Mouse (Mus musculus) mouse trophoblast stem cell (cell line): ENCODE data around the gene Ankrd36.
"Not testable (repeated sequence)": the region's sequence is repeated elsewhere in the genome, so short reads cannot be mapped to it uniquely, and the experiment has no call there.

Source experiments
- in situ Hi-C, 2 experiments: fragments of 300-500 bp; cut with MseI, MboI; formaldehyde crosslinking; loops; 2 replicates in 1 of 2; 3 replicates in 1 of 2; pipeline ENCODE4 v1.15.1; 2025

The Ankrd36 gene

DNA sequence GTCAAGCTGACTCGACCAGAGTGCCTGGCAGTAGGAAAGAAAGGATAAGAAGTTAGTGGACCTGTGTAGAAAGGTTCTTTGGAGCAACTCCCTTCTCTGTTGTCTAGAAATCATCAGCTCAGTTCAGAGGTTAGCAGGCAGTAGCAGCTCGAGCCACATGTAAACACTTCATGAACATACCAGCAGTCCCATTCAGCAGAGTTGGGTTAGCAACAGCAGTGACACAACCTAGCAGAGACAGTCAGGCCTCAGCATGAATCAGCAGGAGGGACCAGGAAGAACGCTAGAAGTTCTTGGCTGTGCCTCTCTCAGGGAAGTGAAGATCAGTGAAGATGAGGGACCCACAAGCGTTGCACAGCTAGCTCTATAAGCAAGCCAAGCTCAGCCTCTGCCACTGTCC lies 24.0 kb upstream of the Ankrd36 start:
- in situ Hi-C loops, result no loop called here

DNA sequence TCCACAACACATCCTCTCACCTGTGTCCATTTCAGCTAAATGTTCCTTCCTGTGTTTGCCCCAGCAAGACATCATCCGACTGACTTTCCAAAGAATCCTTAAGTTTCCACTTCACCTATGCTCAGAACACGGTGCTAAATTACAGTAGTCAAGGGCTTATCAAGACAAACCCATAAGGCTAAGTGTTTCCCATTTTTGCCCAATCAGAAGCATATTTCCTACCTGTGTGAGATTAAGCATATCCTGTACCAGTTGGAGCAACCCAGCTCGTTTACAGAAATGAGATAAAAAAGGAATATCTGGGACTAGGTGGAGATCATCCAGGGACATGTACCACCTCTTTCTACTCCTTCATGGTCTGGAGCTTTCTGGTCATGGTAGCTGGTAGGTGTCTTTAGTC lies 22.8 kb upstream of the Ankrd36 start:
- in situ Hi-C loops, result no loop called here

DNA sequence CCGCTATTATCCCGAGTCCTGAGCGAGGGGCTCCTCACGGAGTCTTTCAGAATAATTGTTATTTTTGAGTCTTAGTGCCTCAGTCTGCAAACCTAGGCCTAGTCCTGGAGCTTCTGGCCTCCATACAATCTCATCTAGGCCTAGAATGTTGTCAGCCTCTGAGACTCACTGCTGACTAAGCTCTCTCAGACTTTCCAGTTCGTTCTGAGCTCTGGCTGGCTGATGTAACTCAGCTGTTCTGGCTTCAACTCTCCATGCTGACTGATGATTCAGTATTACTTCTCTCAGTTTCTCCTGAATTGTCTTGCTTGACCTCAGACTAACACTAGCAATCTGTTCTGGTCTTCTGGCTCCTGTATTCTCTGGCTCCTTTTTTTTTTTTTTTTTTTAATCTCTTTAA lies 18.1 kb upstream of the Ankrd36 start:
- in situ Hi-C loops, result no loop called here

DNA sequence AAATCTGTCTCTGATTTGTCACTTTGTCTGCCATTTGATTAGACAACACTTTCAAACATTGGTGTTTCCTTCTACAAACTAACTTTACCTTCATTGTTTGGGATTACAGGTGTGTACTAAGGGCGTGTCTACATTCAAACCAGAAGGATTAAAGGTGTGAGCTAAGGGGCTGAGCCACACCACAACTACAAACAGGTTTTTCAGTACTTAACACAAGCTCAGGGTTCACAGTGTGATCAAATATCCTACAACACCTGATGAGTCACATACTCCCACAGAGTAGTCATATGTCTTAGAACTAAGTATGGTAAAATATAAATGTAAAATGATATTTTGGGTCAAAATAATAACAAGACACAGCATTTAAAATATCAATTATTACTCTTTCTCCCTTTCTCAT lies 17.6 kb upstream of the Ankrd36 start:
- in situ Hi-C loops, result no loop called here

DNA sequence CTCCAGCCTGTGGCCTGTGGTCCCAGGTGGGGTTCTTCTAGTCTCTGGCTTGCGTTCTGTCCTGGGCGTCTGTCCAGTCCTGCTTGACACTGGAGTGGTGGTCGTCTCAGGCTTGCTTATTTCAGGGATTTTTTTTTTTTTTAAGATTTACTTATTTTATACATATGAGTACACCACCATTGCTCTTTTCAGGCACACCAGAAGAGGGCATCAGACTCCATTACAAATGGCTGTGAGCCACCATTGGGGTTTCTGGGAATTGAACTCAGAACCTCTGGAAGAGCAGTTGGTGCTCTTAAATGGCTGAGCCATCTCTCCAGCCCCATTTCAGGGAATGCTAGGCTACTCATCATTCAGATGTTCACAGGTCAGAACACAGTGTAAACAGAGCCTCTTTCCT lies 9.2 kb upstream of the Ankrd36 start:
- in situ Hi-C loops, result no loop called here

DNA sequence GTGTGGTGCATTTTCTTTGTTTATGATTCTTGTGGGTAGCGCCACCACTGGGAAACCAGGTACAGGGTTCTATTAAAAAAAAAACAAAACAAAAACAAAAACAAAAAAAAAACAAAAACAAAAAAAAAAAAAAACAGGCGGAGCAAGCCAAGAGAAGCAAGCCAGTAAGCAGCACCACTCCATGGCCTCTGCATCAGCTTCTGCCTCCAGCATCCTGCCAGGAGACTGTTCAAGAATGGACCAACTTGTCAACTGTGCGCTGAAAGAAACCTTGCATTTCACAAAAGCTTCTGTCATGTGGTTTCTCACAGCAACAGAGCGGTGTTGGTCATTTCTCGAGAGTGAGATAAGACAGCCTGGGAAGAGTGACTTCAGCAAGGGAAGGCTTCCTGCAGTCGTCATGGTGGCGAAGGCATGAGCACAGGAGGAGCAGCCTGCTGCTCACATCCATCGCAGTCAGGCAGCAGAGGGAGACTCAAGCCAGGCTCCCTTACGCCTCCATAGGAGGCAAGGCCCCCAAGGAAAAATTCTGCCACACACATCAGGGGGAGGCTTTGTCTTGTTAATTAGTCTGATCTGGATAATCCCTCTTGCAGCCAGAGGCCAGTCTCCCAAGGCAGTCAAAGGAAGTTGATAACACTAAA lies 6.7 kb upstream of the Ankrd36 start:
- in situ Hi-C loops, result no loop called here

DNA sequence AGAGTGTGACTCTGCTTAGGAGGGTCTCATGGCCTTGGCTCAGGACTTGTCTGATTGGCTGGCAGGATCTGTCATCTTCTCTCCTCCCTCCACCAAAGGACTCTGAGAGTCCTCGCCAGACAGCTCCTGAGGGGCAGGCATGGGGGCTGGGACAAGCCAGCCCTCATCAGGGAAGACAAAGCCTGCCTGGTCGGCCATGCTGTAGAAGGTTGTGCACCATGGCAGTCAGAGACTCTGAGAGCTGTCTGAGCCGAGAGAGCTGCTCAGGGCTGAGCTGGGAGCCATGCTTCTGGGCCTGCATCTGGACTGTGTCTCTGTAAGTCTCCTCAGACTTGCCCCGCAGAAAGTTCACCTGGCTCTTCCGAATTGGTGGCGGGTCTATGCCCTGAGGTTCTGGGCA lies 5.6 kb upstream of the Ankrd36 start:
- in situ Hi-C loops, result no loop called here

DNA sequence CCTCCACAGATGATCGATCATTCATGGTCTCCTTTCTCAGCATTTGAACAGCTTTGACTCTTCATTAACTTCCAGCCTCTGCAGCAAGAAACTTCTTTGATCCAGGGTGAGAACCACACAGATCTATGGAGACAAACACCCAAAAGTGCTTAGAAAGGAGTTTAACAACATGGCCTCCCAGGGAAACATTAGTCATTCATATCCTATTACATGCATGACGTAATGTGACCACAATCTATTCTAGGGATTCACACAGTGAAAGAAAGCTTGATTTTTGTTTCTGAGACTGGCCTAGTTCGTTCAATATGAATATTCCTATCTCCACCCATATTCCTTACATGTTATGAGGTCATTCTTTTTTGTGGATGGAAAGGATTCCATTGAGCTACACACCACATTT lies 3.9 kb upstream of the Ankrd36 start:
- in situ Hi-C loops, result no loop called here

DNA sequence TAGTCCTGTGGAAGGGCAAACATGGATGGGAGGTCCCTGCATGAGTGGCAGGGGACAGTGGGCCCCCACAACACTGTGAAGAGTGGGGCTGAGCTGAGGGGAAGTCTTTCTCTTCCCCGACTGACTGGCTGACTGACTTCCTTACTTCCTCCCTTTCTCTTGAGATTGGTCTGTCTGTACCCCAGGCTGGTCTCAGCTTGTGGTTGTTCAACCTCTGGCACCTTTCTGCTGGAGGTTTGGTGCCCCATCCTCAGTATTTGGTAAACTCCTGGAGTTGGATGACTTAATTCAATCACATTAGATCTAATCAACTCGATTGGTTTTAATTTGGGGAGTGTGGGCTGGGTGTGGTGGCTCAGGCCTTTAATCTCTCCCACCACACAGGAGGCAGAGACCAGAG lies 3.0 kb upstream of the Ankrd36 start:
- in situ Hi-C loops, result no loop called here

DNA sequence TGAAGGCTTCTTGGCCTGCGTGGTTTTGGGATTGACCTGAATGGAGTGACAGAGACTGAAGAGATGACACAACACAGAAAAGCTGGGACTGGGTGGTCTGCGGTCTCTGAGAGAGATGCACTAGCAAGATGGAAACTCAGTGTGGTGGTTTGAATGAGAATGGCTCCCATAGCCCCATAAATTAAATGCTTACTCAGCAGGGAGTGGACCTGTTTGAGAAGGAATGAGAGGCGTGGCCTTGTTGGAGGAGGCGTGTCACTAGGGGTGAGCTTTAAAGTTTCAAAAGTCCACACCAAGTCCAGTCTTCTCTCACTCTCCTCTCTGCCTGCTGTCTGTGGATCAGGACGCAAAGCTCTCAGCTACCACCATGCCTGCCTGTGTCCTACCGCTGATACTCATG lies 1.8 kb upstream of the Ankrd36 start:
- in situ Hi-C loops, result no loop called here

DNA sequence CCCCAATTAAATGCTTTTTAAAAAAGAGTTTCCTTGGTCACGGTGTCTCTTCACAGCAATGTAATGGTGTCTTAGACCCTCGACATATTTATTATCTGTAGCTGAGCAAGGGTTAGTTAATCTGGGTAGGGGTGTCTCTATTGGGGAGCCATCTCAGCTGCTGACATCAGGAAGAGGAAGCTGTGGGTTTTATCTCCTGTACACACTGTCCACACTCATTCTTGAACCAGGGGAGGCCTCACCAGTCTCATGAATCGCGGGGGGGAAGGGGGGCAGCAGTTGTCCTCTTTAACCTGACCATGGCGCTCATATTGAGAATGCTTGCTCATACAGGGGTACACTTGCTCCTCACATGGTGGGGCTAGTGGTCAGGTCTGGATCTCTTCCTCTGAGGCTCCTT lies 1.4 kb upstream of the Ankrd36 start:
- in situ Hi-C loops, result no loop called here

DNA sequence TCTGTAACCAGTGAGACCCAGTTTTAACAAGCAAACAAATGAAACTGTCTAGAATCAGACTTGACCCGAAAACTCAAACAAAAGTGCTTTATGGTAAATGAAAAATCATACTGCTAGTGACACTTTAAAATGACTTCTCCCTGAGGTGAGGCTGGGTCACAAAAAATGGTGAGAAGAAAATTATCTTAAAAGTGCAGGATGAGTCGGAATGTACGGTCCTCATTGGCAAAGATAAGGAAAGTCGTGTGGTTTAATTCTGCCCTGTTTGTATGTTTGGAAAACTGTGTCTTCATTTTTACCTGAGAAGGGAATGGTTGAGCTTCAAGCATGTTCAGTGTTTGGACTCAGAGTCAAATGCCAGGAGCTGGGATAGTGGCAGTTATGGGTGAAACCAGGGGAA lies 2.4 kb downstream of the Ankrd36 start:
- in situ Hi-C loops, result no loop called here

DNA sequence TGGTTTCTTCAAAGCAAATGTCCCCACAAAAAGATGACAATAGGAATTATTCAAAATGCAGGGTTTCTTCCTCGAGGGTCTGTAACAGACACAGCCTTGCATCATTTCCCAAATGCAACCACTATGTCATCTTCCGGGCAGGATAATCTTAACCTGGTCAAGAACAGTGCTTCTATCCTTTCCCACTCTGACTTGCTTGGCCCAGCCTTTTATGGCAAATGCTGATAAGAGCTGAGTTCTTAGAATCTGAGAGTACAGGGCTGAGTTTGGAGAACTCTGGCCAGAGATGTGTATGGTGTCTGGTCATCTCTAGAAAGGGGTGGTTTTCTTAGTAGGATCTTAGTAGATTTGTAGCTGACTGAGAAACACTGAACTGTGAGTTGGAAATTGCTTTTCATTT lies 4.3 kb downstream of the Ankrd36 start:
- in situ Hi-C loops, result no loop called here

DNA sequence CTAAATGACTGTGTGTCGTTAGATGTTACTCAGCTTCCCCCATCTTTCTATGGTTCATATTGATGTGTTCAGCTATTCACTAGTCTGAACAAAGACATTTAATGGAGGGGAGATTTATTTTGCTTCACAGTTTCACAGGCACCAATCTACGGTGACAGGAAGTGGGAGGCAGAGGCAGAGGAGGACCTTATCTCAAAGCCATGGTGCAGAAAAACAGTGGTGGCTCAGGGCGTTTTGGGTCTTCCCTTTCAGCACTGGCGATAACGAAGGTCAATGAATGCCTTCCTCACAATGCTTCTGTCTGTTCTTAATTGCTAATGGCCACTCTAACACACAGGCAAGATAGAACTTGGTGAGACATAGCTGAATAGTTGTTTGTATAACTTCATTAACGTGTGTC lies 5.6 kb downstream of the Ankrd36 start:
- in situ Hi-C loops, result no loop called here

DNA sequence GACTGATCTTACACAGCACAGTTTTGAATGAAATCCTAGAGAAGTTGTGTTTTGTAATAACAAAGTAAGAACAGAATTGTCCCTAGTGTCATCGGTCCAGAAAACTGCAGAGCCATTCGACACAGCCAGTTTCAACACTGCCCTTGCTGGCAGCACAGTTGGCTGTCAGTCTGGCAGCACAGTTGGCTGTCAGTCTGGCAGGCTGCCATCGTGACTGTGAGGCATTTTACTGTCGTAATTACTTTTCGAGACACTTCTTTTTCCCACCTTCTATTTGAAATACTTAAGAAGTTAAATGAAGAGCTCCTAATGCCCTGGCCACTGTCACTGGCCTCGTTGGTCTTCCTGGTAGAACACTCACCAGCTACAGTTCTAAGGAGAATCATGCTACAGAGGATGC lies 22.9 kb downstream of the Ankrd36 start:
- in situ Hi-C loops, result no loop called here

DNA sequence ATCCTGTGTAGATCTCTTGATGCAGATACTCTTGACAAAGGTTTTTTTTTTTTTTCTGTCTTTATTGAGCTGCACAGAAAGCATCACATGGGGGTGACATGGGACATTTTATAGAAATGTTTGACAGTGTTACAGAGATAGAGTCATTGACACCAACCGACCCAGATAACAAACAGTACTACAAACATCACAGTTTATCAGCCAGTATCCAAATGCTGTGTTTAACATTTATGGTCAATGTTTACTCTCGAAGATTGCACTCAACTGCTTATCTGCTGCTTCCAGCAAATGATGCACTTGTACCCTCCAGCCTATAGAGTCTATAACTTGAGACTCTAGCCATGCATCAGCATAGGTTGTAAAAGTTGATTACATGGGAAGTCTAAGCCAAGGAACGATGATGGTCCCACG lies 25.9 kb downstream of the Ankrd36 start:
- in situ Hi-C loops, result no loop called here

DNA sequence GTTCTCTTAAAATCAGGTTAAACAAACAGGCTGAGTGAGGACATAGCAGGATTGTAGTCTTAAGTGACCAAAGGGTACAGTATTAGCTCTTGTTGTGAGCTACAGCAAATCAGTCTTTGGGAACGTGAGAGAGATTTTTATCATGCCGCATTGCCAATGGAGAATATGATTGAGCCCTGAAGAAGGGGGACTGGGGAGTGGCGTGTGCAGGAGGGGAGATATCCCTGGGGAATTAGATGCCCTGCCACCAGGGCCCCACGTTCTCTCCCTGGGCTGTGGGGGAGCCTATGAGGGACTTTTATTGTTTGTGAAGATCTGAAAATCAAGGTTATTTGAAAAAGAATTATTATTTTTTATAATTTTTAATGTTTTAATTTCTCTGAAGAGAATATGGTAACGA lies 26.3 kb downstream of the Ankrd36 start:
- in situ Hi-C loops, result no loop called here

DNA sequence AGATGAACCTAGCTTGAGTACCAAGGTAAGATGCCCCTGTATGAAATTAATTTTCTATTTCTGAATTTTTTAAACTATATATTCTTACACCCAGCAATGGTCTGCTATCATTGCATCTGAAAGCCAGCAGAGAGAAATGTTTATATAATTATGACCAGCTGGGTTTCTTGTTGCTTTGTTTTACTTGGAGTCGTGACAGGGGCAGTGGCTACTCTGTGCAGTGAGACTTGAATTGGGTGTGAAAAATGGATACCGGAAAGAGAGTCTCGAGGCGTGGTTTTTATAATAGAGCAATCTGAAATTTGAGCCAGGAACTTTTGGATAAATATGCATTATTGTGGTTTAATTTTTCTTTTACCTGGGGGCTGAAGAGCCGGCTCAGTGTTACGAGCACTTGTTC lies 27.3 kb downstream of the Ankrd36 start:
- in situ Hi-C loops, result no loop called here

DNA sequence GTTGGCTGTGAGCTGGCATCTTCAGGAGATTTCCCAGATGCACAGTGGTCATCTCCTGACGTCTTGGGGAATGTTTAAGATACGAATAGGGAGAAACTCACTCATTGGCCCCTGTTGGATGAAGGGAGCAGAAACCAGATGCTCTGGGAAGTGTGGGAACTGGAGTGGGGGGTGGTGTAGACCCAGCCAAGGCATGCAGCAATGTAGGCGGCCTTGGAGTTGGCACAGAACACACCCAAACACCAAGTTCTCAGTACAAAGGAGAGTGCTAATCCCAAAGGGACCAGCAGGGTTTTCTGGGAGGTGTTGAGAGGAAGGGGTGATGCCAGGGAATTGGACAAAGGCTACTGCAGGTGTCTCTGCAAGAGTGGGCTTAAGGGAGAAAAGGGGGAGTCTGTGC lies 35.9 kb downstream of the Ankrd36 start:
- in situ Hi-C loops, result no loop called here

DNA sequence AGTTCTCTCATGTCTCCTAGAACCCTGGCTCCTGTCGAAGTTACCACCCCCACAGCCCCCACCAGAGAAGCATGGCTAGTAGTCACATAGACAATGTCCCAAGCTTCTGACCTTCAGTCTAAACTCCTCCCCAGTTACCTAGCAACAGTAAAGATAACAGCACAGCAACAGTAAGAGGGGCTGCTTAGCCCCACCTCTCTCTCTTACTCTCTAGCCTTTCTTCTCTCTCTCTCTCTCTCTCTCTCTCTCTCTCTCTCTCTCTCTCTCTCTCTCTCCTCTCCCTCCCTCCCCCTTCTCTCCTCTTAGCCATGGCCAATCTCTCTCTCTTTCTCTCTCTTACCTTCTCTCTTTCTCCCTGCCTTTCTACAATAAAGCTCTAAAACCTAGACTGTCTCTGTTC lies 42.4 kb downstream of the Ankrd36 start:
- in situ Hi-C loops, result not testable (repeated sequence)

DNA sequence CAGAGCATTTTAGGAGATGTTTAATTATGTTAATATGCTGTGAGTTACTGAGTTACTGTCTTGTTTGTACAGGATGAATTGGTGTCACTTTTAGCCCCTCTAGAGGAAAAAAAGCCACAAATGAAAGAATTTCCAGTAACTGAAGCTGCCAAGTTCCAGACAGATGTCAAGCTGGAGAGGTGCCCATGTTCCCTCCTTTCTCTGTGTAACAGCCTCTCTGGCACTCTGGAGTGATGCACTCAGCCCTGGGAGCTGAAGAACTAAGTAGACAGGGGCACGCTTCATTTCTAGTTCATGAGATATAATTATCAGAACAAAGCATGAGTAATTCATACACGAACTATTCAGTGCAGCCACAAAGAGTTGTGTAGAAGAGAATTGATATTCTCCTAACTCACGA lies 45.0 kb downstream of the Ankrd36 start:
- in situ Hi-C loops, result no loop called here

DNA sequence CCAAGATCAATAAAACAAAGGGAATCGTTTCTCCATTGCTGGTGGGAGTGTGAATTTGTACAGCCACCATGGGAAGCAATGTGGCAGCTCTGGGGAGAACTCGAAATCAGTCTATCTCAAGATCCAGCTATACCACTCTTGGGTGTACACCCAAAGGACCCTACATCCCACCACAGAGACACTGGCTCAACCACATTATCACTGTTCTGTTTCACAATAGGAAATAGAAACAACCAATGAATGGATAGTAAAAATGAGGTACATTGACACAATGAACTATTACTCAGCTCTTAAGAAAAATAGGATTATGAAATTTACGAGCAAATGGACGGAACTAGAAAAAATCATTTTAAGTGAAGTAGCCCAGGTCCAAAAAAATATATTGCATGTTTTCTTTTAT lies 55.6 kb downstream of the Ankrd36 start:
- in situ Hi-C loops, result loop anchor here (10.0 kb wide), 1 partner anchor 140 kb away; no protein-coding TSS in a partner anchor

DNA sequence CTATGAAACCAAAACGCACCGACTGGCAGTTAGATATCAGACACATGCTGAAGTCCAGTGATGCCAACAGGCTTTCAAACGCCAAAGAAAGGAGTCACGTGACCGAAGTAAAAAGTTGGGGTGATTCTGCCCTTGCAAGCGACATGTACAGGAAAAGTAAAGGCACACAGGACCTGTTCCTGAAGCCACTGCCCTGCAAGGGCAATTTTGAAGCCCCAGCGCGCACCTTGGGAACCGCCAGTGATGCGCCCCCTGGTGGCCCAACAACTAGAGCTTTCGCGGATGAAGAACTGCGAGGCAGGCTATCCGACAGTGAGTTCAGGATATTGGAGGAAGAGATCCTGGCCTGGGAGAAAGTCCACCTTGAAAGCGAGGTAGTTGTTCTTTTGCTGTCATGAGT lies 59.5 kb downstream of the Ankrd36 start:
- in situ Hi-C loops, result loop anchor here (10.0 kb wide), 1 partner anchor 144 kb away; no protein-coding TSS in a partner anchor

DNA sequence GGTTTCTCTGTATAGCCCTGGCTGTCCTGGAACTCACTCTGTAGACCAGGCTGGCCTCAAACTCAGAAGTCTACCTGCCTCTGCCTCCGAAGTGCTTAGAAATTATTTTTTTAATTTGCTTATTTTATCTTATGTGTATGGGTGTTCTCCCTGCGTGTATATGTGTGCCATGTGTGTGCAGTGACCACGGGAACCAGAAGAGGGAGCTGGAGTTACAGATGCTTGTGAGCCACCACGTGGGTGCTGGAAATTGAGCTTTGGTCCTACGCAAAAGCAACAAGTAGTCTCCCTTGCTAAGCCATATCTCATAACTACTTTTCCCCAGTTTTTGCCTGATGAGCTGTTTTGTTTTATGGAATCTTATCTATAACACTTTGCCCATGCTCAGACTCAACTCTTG lies 73.6 kb downstream of the Ankrd36 start:
- in situ Hi-C loops, result no loop called here
